Mouse (Mus musculus) layer of hippocampus, postnatal 36 days (tissue): Measurements from ENCODE around the gene Plaur. TPM values are rescaled to one million over a fixed set of nuclear protein-coding genes. Genes with fewer than 3 reads are reported as not detected.

Source experiments
- DNase-seq, 2 experiments: peaks; one replicate each; pipeline ENCODE4 v3.0.0; 2022
- total RNA-seq, 2 experiments: library from RNA; stranded (reverse); gene quantifications; 2 replicates each; pipeline ENCODE4 v1.2.3; 2021

Plaur gene
- total RNA-seq: under 1 TPM in 1 of 2 experiments, not detected in 1; 0.68 TPM

GRCm38 (mm10) chr7:24462388-24463319 lies at the start of gene Plaur:
TSS of gene Plaur (plus strand) at chr7:24462484.
- no peak for DNase-seq

- DNase-seq: no peak
These were observed 48.7 kb upstream of the Plaur start for GRCm38 (mm10) chr7:24413630-24414029.

- DNase-seq: no peak
These were observed 47.0 kb upstream of the Plaur start for GRCm38 (mm10) chr7:24415261-24415660.

GRCm38 (mm10) chr7:24419579-24419978 lies 42.7 kb upstream of the Plaur start:
- no peak for DNase-seq

GRCm38 (mm10) chr7:24421648-24422047 lies 40.6 kb upstream of the Plaur start:
- no peak for DNase-seq

- DNase-seq: no peak
These were observed 40.0 kb upstream of the Plaur start for GRCm38 (mm10) chr7:24422251-24422650.

- DNase-seq: no peak
These were observed 39.0 kb upstream of the Plaur start for GRCm38 (mm10) chr7:24423107-24423763.

- DNase-seq: no peak
These were observed 38.1 kb upstream of the Plaur start for GRCm38 (mm10) chr7:24423956-24424732.

GRCm38 (mm10) chr7:24425919-24426318 lies 36.4 kb upstream of the Plaur start:
- DNase-seq: no peak

GRCm38 (mm10) chr7:24427168-24427567 lies 35.1 kb upstream of the Plaur start:
- DNase-seq: no peak

GRCm38 (mm10) chr7:24428725-24429124 lies 33.6 kb upstream of the Plaur start:
- no peak for DNase-seq

- DNase-seq: peak; percentile 68 to 72
These were observed 32.7 kb upstream of the Plaur start for GRCm38 (mm10) chr7:24429413-24430112.

GRCm38 (mm10) chr7:24430551-24431345 lies 31.5 kb upstream of the Plaur start:
- no peak for DNase-seq

GRCm38 (mm10) chr7:24431713-24432112 lies 30.6 kb upstream of the Plaur start:
- no peak for DNase-seq

GRCm38 (mm10) chr7:24435305-24435704 lies 27.0 kb upstream of the Plaur start:
- DNase-seq: no peak

- DNase-seq: peak in 1 of 2 experiments; percentile 25
These were observed 24.3 kb upstream of the Plaur start for GRCm38 (mm10) chr7:24437981-24438380.

GRCm38 (mm10) chr7:24439191-24439590 lies 23.1 kb upstream of the Plaur start:
- DNase-seq: no peak

- DNase-seq: no peak
These were observed 22.4 kb upstream of the Plaur start for GRCm38 (mm10) chr7:24439891-24440290.

- peak; percentile 33 to 47 for DNase-seq
These were observed 20.5 kb upstream of the Plaur start for GRCm38 (mm10) chr7:24441785-24442184.

GRCm38 (mm10) chr7:24442313-24442712 lies 20.0 kb upstream of the Plaur start:
- DNase-seq: no peak

- DNase-seq: no peak
These were observed 16.9 kb upstream of the Plaur start for GRCm38 (mm10) chr7:24445266-24445926.
